Mouse (Mus musculus) liver, adult 2 months (tissue): ENCODE results near the gene Nat8f1.

Experiments
- CTCF ChIP-seq: fragments of 200-500 bp; IDR thresholded peaks from 2 replicates; pipeline ENCODE4 v1.5.1; 2011; ENCODE audit warnings: low read depth, low read length, control low read depth
- POLR2A ChIP-seq: fragments of 200-500 bp; IDR thresholded peaks from 2 replicates; pipeline ENCODE4 v1.6.1; 2011; ENCODE audit warnings: low read length, control low read depth; ENCODE audit not compliant: insufficient read depth; ENCODE audit errors: extremely low read depth

DNA sequence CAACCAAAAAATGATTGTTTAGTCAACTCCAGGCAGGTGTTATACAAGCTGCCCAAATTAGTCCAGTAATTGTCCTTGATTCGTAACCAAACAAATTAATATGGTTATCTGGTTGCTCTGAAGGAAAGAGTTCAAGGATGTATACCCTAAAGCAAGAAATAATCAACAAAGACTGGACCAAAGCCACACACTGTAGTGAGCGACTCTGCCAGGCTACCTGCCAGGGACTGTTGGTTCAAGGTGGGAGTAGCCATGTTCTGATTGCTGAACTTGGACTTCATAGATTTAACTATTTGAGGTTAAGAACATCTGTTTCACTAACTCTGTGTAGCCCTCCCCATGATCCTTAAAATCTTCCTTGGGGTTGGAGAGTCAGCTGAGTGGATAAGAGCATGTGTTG lies 52.4 kb downstream of the Nat8f1 start:
- TF ChIP-seq POLR2A (no peak), CTCF (no peak)
